Mouse (Mus musculus) lung, adult 2 months (tissue): ENCODE results near the gene Pax6.

ENCODE experiments used
- CTCF ChIP-seq: fragments of 200-500 bp; IDR thresholded peaks from 2 replicates; pipeline ENCODE4 v1.5.1; 2011; ENCODE audit warnings: mild to moderate bottlenecking, low read length, control low read depth; ENCODE audit not compliant: insufficient read depth
- POLR2A ChIP-seq: fragments of 200-500 bp; IDR thresholded peaks from 2 replicates; pipeline ENCODE4 v1.6.1; 2011; ENCODE audit warnings: low read depth, mild to moderate bottlenecking, control low read depth, low read length, borderline replicate concordance; ENCODE audit errors: extremely low read depth

- TF ChIP-seq CTCF (no peak), POLR2A (no peak)
These were observed 9.6 kb downstream of the Pax6 start for GRCm38 (mm10) chr2:105678306-105678705.
